Mouse (Mus musculus) forebrain, embryonic 14.5 days (tissue): ENCODE data around the gene Nampt. TPM values are rescaled to one million over a fixed set of nuclear protein-coding genes. Genes with fewer than 3 reads are reported as not detected.

ENCODE experiments used
- ATAC-seq: fragments of 200-750 bp; cut with Nextera tagmentation; 2 replicates; pipeline ENCODE4 v1.8.0; 2017; ENCODE audit warnings: mild to moderate bottlenecking, moderate library complexity
- DNase-seq: peaks from one replicate; pipeline ENCODE4 v3.0.0-alpha.2; 2015; ENCODE audit warnings: low spot score
- H3K27ac ChIP-seq: fragments of 300-500 bp; sonication (generic); 2 replicates; pipeline ENCODE4 v1.5.1; 2014; ENCODE audit warnings: low read depth, mild to moderate bottlenecking, control low read depth, low read length, moderate library complexity
- H3K27me3 ChIP-seq: fragments of 300-500 bp; sonication (generic); replicated peaks from 2 replicates; pipeline ENCODE4 v1.6.1; 2014; ENCODE audit warnings: low read length, control low read depth, mixed read lengths; ENCODE audit not compliant: control insufficient read depth, insufficient read depth
- H3K36me3 ChIP-seq: fragments of 300-500 bp; sonication (generic); 2 replicates; pipeline ENCODE4 v1.6.1; 2014; ENCODE audit warnings: low read length, control low read depth; ENCODE audit not compliant: control insufficient read depth, insufficient read depth
- H3K4me1 ChIP-seq: fragments of 300-500 bp; sonication (generic); 2 replicates; pipeline ENCODE4 v1.6.1; 2014; ENCODE audit warnings: antibody characterized with exemption, low read length, control low read depth; ENCODE audit not compliant: control insufficient read depth, insufficient read depth
- H3K4me2 ChIP-seq: fragments of 300-500 bp; sonication (generic); 2 replicates; pipeline ENCODE4 v1.6.1; 2014; ENCODE audit warnings: mild to moderate bottlenecking, control low read depth, low read length
- H3K4me3 ChIP-seq: fragments of 300-500 bp; sonication (generic); 2 replicates; pipeline ENCODE4 v1.5.1; 2014; ENCODE audit warnings: low read depth, low read length, control low read depth
- H3K9ac ChIP-seq: fragments of 300-500 bp; sonication (generic); 2 replicates; pipeline ENCODE4 v1.6.1; 2014; ENCODE audit warnings: mild to moderate bottlenecking, low read length, control low read depth, moderate library complexity
- H3K9me3 ChIP-seq: fragments of 300-500 bp; sonication (generic); replicated peaks from 2 replicates; pipeline ENCODE4 v1.6.1; 2016; ENCODE audit warnings: low read length, control low read depth, mixed read lengths; ENCODE audit not compliant: control insufficient read depth
- WGBS: fragments of 180-500 bp; shearing (Covaris S2); extraction: QIAGEN DNeasy Blood & Tissue Kit; methylation state at CpG from one replicate; pipeline ENCODE4 v1.1.7; 2014; 5-methylcytosine and 5-hydroxymethylcytosine counted together
- polyA plus RNA-seq: library from polyadenylated mRNA; unstranded; fragments of >200 nt; fragmentation: Nextera tagmentation; extraction: Ambion mirVana; gene quantifications from 2 replicates; pipeline ENCODE4 v1.2.1, GENCODE M21; 2014

Nampt gene
- 39.4 and 44.3 TPM in 2 replicates for polyA plus RNA-seq

GRCm38 (mm10) chr12:32819416-32819815 lies at the start of gene Nampt:
TSS of gene Nampt (plus strand) at chr12:32819545.
- peak; percentile 82 for DNase-seq

GRCm38 (mm10) chr12:32770766-32771165 lies 48.6 kb upstream of the Nampt start:
- no peaks in the 10 kb centered on the region for H3K9me3 ChIP-seq
- DNase-seq (no peak), ATAC-seq (no peak)
- H3K4me3 ChIP-seq = no peak overlapping the region
- no peaks in the 10 kb centered on the region for H3K4me1 ChIP-seq
- no peak overlapping the region for H3K9ac ChIP-seq
- H3K4me2 ChIP-seq = no peak overlapping the region
- WGBS = 91% methylated on average over 4 of the region's 4 CpGs
- no peaks in the 10 kb centered on the region for H3K36me3 ChIP-seq
- H3K27ac ChIP-seq = no peak overlapping the region
- no peaks in the 10 kb centered on the region for H3K27me3 ChIP-seq

More at GRCm38 (mm10) chr12:32819416-32819815, at the start of gene Nampt:
- H3K4me2 ChIP-seq = peak within 1 kb of the TSS; percentile 74
- 4% methylated on average over 5 of the region's 5 CpGs for WGBS
- H3K36me3 ChIP-seq = no peaks in the 10 kb centered on the region
- H3K27me3 ChIP-seq = no peaks in the 10 kb centered on the region
- ATAC-seq = peak; percentile 1; the same call in 1 of the 2 replicates
- H3K4me1 ChIP-seq = 0 out of 2 replicates have a peak, but pooled peaks cover under 1% of the 10 kb centered on the region
- H3K4me3 ChIP-seq = peak within 1 kb of the TSS; percentile 82
- no peaks in the 10 kb centered on the region for H3K9me3 ChIP-seq
- peak within 1 kb of the TSS; percentile 95 for H3K27ac ChIP-seq
- peak within 1 kb of the TSS; percentile 79 for H3K9ac ChIP-seq

GRCm38 (mm10) chr12:32774592-32774991 lies 44.8 kb upstream of the Nampt start:
- Histone ChIP-seq H3K27me3 (no peaks in the 10 kb centered on the region), H3K9ac (no peak overlapping the region), H3K27ac (no peak overlapping the region), H3K36me3 (no peaks in the 10 kb centered on the region), H3K4me1 (no peaks in the 10 kb centered on the region), H3K4me3 (no peak overlapping the region), H3K4me2 (no peak overlapping the region), H3K9me3 (no peaks in the 10 kb centered on the region)
- DNase-seq (no peak), ATAC-seq (no peak)
- WGBS = 82% methylated on average over 5 of the region's 5 CpGs

GRCm38 (mm10) chr12:32789092-32789491 lies 30.3 kb upstream of the Nampt start:
- DNase-seq (no peak), ATAC-seq (no peak)
- Histone ChIP-seq H3K27ac (no peak overlapping the region), H3K27me3 (no peaks in the 10 kb centered on the region), H3K4me1 (no peaks in the 10 kb centered on the region), H3K36me3 (no peaks in the 10 kb centered on the region), H3K9ac (no peak overlapping the region), H3K4me2 (no peak overlapping the region), H3K4me3 (no peak overlapping the region), H3K9me3 (no peaks in the 10 kb centered on the region)
- WGBS = 87% methylated on average over 3 of the region's 3 CpGs

- Histone ChIP-seq H3K27me3 (no peaks in the 10 kb centered on the region), H3K4me3 (no peak overlapping the region), H3K36me3 (no peaks in the 10 kb centered on the region), H3K27ac (no peak overlapping the region), H3K4me2 (no peak overlapping the region), H3K9me3 (no peaks in the 10 kb centered on the region), H3K9ac (no peak overlapping the region), H3K4me1 (no peaks in the 10 kb centered on the region)
- ATAC-seq = no peak
- 73% methylated on average over 8 of the region's 8 CpGs for WGBS
- DNase-seq = no peak
Measured at GRCm38 (mm10) chr12:32795765-32796471, 23.4 kb upstream of the Nampt start.

- ATAC-seq (no peak), DNase-seq (no peak)
- Histone ChIP-seq H3K27me3 (no peaks in the 10 kb centered on the region), H3K36me3 (no peaks in the 10 kb centered on the region), H3K4me1 (no peaks in the 10 kb centered on the region), H3K4me3 (no peak overlapping the region), H3K9me3 (no peaks in the 10 kb centered on the region), H3K9ac (no peak overlapping the region), H3K4me2 (no peak overlapping the region), H3K27ac (no peak overlapping the region)
- WGBS = 42% methylated on average over 3 of the region's 3 CpGs
Measured at GRCm38 (mm10) chr12:32797438-32797837, 21.9 kb upstream of the Nampt start.

GRCm38 (mm10) chr12:32801078-32801477 lies 18.3 kb upstream of the Nampt start:
- ATAC-seq (no peak), DNase-seq (no peak)
- no peaks in the 10 kb centered on the region for H3K9me3 ChIP-seq
- H3K36me3 ChIP-seq = no peaks in the 10 kb centered on the region
- no peak overlapping the region for H3K27ac ChIP-seq
- H3K4me2 ChIP-seq = no peak overlapping the region
- H3K4me3 ChIP-seq = no peak overlapping the region
- no peak overlapping the region for H3K9ac ChIP-seq
- no peaks in the 10 kb centered on the region for H3K4me1 ChIP-seq
- no peaks in the 10 kb centered on the region for H3K27me3 ChIP-seq
- WGBS = 74% methylated on average over 7 of the region's 7 CpGs

GRCm38 (mm10) chr12:32805559-32805958 lies 13.8 kb upstream of the Nampt start:
- Histone ChIP-seq H3K27me3 (no peaks in the 10 kb centered on the region), H3K4me1 (no peaks in the 10 kb centered on the region), H3K4me3 (no peak overlapping the region), H3K36me3 (no peaks in the 10 kb centered on the region), H3K27ac (no peak overlapping the region), H3K9me3 (no peaks in the 10 kb centered on the region), H3K4me2 (no peak overlapping the region), H3K9ac (no peak overlapping the region)
- no peak for ATAC-seq
- DNase-seq = no peak
- 75% methylated on average over 1 of the region's 1 CpGs for WGBS

- H3K9ac ChIP-seq = peak overlapping the region; percentile 79
- WGBS = under 1% methylated on average over 62 of the region's 80 CpGs
- H3K4me1 ChIP-seq = 0 out of 2 replicates have a peak, but pooled peaks cover 4% of the 10 kb centered on the region
- peak overlapping the region; percentile 74 for H3K4me2 ChIP-seq
- H3K36me3 ChIP-seq = no peaks in the 10 kb centered on the region
- ATAC-seq (peak; percentile 95), DNase-seq (peak; percentile 97)
- no peaks in the 10 kb centered on the region for H3K9me3 ChIP-seq
- H3K4me3 ChIP-seq = peak overlapping the region; percentile 82
- peak overlapping the region; percentile 95 for H3K27ac ChIP-seq
- H3K27me3 ChIP-seq = no peaks in the 10 kb centered on the region
Measured at GRCm38 (mm10) chr12:32819823-32820605, 669 bp downstream of the Nampt start.
